Mouse (Mus musculus) midbrain, embryonic 16.5 days (tissue): ENCODE measurements around the gene Auts2. TPM values are rescaled to one million over a fixed set of nuclear protein-coding genes. Genes with fewer than 3 reads are reported as not detected.

Experiments
- ATAC-seq: fragments of 200-750 bp; cut with Nextera tagmentation; 2 replicates; pipeline ENCODE4 v1.8.0; 2017; ENCODE audit warnings: moderate TSS enrichment
- H3K27ac ChIP-seq: fragments of 300-500 bp; sonication (generic); 2 replicates; pipeline ENCODE4 v1.5.1; 2014; ENCODE audit warnings: mild to moderate bottlenecking, low read length, mixed read lengths
- H3K27me3 ChIP-seq: fragments of 300-500 bp; sonication (generic); 2 replicates; pipeline ENCODE4 v1.6.1; 2014; ENCODE audit warnings: low read depth, low read length, mixed read lengths; ENCODE audit not compliant: control insufficient read depth, insufficient read depth
- H3K36me3 ChIP-seq: fragments of 300-500 bp; sonication (generic); 2 replicates; pipeline ENCODE4 v1.6.1; 2014; ENCODE audit warnings: mild to moderate bottlenecking, low read length, moderate library complexity, mixed read lengths; ENCODE audit not compliant: control insufficient read depth, insufficient read depth
- H3K4me1 ChIP-seq: fragments of 300-500 bp; sonication (generic); 2 replicates; pipeline ENCODE4 v1.6.1; 2014; ENCODE audit warnings: mild to moderate bottlenecking, low read length, mixed read lengths; ENCODE audit not compliant: control insufficient read depth, insufficient read depth
- H3K4me2 ChIP-seq: fragments of 300-500 bp; sonication (generic); 2 replicates; pipeline ENCODE4 v1.6.1; 2014; ENCODE audit warnings: mild to moderate bottlenecking, low read length, mixed read lengths
- H3K4me3 ChIP-seq: fragments of 300-500 bp; sonication (generic); 2 replicates; pipeline ENCODE4 v1.5.1; 2014; ENCODE audit warnings: low read depth, mild to moderate bottlenecking, low read length, moderate library complexity, mixed read lengths
- H3K9ac ChIP-seq: fragments of 300-500 bp; sonication (generic); 2 replicates; pipeline ENCODE4 v1.6.1; 2014; ENCODE audit warnings: low read depth, low read length, mixed read lengths
- H3K9me3 ChIP-seq: fragments of 300-500 bp; sonication (generic); replicated peaks from 2 replicates; pipeline ENCODE4 v1.6.1; 2014; ENCODE audit warnings: mild to moderate bottlenecking, low read length, mixed read lengths; ENCODE audit not compliant: control insufficient read depth, poor library complexity, severe bottlenecking
- WGBS: fragments of 180-500 bp; shearing (Covaris S2); extraction: QIAGEN DNeasy Blood & Tissue Kit; methylation state at CpG from one replicate; pipeline ENCODE4 v1.1.7; 2014; 5-methylcytosine and 5-hydroxymethylcytosine counted together
- polyA plus RNA-seq: library from polyadenylated mRNA; unstranded; fragments of >200 nt; fragmentation: Nextera tagmentation; extraction: Ambion mirVana; gene quantifications from 2 replicates; pipeline ENCODE4 v1.2.1, GENCODE M21; 2015

Auts2 gene
- polyA plus RNA-seq, 1 experiment from 2014 or later, result 49.8 TPM

DNA sequence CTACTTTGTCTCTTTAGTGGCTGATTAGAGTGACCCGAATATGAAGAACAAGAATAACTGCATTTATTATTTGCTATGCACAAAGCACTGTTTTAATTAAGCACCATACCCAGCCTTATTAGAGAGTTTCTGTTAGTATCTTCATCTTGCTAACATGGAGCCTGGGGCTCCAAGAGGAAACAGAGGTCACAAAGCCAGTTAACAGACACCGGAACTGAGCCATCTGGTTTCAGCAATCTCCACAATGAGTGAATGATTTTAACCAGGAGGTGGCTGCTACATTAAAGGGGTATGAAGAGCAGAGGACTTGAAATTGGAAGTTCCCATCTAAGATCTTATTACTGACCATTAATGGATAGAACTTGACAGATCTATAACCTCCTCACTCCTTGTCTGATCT lies 209.4 kb downstream of the Auts2 start:
- peaks cover 36% of the 10 kb centered on the region for H3K4me1 ChIP-seq
- no peaks in the 10 kb centered on the region for H3K27me3 ChIP-seq
- no peak overlapping the region for H3K9ac ChIP-seq
- no peaks in the 10 kb centered on the region for H3K9me3 ChIP-seq
- no peak overlapping the region for H3K4me3 ChIP-seq
- no peak for ATAC-seq
- no peak overlapping the region for H3K4me2 ChIP-seq
- H3K36me3 ChIP-seq, result no peaks in the 10 kb centered on the region
- 50% methylated on average over 2 of the region's 2 CpGs for WGBS
- no peak overlapping the region for H3K27ac ChIP-seq

DNA sequence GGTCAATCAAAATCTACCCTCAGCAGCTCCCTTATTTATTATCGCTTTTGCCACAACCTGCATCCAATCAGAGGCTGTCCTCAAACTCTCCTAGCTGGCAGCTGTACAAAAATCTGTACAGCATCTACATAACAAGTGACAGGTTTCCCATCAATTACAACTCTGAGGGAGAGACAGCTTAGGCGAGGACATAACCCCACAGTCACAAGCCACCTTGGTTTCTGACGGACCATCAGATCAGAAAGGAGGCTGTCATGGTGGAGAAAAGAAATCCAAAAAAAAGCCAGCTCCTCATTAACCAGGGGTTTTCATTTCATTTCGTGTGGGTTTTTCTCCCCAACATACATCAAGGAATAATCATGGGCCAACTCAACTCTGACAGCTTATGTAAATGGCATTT lies 210.6 kb downstream of the Auts2 start:
- no peaks in the 10 kb centered on the region for H3K36me3 ChIP-seq
- WGBS, result 50% methylated on average over 4 of the region's 4 CpGs
- H3K4me2 ChIP-seq, result no peak overlapping the region
- H3K27me3 ChIP-seq, result no peaks in the 10 kb centered on the region
- H3K27ac ChIP-seq, result no peak overlapping the region; the same call in 1 of the 2 replicates
- H3K4me3 ChIP-seq, result no peak overlapping the region
- no peaks in the 10 kb centered on the region for H3K9me3 ChIP-seq
- 0 out of 2 replicates have a peak, but pooled peaks have one; percentile 21 for ATAC-seq
- no peak overlapping the region for H3K9ac ChIP-seq
- peaks cover 29% of the 10 kb centered on the region for H3K4me1 ChIP-seq

DNA sequence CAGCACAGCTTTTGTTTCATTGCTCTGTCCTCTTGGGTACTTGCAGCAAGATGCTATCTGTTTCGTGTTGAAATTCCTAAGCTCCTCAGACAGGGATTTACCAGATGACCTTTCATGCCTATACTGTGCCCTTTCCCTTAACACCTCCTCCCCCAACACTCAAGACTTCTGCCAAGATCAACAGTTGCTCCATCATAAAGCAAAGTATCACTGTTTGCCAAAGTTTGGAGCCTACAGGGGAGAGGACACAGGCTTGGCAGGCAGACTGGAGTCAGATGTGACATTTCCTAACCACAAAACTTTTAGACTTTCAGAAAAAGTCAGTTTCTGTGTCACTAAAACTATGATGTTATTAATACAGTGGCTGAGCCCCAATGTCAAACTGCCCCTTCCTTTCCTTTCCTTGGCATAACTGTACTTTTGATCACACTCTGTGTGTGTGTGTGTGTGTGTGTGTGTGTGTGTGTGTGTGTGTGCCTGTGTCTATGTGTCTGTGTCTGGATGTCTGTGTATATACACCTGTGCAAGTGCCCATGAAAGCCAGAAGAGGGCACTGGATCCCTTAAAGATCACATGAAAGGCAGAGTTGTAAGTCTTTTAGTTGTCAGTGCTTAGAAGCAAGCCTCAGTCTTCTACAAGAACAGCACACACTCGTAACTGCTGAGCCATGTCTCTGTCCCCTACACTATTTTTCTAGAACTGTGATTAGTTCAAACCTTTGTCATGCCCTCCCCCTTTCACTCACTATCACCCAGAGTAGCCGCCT lies 213.8 kb downstream of the Auts2 start:
- Histone ChIP-seq H3K4me1 (peaks cover 16% of the 10 kb centered on the region), H3K27me3 (no peaks in the 10 kb centered on the region), H3K36me3 (no peaks in the 10 kb centered on the region), H3K9me3 (no peaks in the 10 kb centered on the region), H3K4me3 (no peak overlapping the region), H3K27ac (no peak overlapping the region), H3K9ac (no peak overlapping the region), H3K4me2 (no peak overlapping the region)
- 48% methylated on average over 3 of the region's 3 CpGs for WGBS
- ATAC-seq, result no peak

DNA sequence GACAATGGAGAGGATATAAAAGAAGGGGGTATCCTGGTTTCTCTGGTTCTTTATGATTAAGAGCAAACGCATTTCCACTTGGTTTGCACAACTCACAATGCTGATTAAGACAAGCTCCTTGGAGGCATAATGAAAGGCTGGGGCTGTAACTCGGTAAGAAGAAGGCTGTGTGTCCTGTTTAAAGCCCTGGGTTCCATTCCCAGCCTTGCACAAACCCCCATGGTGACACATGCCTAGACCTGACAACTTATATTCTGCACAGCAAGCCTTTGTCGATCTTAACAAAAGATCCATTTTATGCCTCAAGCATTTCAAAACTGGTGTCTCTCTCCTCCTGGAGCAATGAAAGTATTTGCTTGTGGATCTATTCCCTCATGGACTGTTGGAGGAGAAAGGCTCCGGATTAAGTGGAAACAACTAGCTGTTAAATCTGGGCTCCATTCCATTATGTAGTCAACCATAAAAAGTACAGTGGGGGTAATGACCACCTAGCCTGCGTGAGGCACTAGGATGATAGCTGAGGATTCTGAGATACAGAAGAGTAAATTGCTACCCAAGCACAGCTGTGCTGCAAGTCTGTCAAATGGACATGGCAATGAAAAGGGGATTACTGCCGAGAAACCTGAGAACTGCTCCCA lies 218.8 kb downstream of the Auts2 start:
- Histone ChIP-seq H3K36me3 (no peaks in the 10 kb centered on the region), H3K9me3 (no peaks in the 10 kb centered on the region), H3K27me3 (no peaks in the 10 kb centered on the region), H3K4me3 (no peak overlapping the region), H3K27ac (no peak overlapping the region), H3K4me1 (peaks cover 10% of the 10 kb centered on the region), H3K9ac (no peak overlapping the region), H3K4me2 (no peak overlapping the region)
- WGBS, result 20% methylated on average over 6 of the region's 6 CpGs
- no peak for ATAC-seq

DNA sequence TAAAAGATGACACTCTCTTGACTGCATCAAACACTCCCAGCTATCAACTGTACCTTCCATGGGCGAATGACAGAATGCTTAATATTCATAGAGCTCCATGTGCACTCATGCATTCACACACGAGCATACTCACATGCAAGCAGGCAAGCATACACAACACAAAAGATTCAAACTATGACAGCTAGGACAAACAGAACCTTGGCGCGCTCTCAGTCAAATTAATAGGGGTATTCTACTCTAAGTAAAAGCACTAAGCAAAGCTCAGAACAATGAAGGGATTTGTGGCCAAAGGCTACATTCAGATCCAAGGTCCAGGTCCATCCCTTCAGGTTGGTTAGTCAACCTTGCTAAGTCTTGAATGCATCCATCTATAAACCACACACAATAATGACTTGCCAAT lies 219.5 kb downstream of the Auts2 start:
- no peak; the same call in 1 of the 2 replicates for ATAC-seq
- Histone ChIP-seq H3K4me3 (no peak overlapping the region), H3K4me1 (peaks cover 12% of the 10 kb centered on the region), H3K36me3 (no peaks in the 10 kb centered on the region), H3K4me2 (no peak overlapping the region), H3K9me3 (no peaks in the 10 kb centered on the region), H3K9ac (no peak overlapping the region), H3K27me3 (no peaks in the 10 kb centered on the region), H3K27ac (no peak overlapping the region)
- WGBS, result 24% methylated on average over 4 of the region's 4 CpGs

DNA sequence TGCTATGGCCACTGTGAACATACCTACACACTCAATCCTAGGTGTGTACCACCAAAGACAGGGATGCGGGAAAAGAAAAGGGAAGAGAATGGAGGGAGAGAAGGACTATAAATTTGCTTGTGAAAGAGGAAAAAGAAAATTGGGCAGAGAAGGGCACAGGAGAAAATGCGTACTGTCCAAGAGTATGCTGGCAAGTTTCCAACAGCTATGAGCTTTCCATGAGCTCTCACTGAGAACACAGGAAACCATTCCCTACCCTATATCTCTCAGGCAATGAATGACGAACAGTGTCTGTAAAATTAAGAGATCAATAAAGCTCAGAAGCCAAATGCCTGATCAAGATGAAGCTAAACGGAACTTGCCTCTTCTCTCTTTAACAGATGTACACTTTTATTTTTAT lies 220.2 kb downstream of the Auts2 start:
- Histone ChIP-seq H3K4me2 (no peak overlapping the region), H3K4me3 (no peak overlapping the region), H3K27me3 (no peaks in the 10 kb centered on the region), H3K27ac (0 out of 2 replicates have a peak overlapping the region, but pooled peaks have one; percentile 3), H3K9ac (no peak overlapping the region), H3K36me3 (no peaks in the 10 kb centered on the region), H3K4me1 (peaks cover 16% of the 10 kb centered on the region), H3K9me3 (no peaks in the 10 kb centered on the region)
- WGBS, result 62% methylated on average over 4 of the region's 4 CpGs
- ATAC-seq, result no peak

DNA sequence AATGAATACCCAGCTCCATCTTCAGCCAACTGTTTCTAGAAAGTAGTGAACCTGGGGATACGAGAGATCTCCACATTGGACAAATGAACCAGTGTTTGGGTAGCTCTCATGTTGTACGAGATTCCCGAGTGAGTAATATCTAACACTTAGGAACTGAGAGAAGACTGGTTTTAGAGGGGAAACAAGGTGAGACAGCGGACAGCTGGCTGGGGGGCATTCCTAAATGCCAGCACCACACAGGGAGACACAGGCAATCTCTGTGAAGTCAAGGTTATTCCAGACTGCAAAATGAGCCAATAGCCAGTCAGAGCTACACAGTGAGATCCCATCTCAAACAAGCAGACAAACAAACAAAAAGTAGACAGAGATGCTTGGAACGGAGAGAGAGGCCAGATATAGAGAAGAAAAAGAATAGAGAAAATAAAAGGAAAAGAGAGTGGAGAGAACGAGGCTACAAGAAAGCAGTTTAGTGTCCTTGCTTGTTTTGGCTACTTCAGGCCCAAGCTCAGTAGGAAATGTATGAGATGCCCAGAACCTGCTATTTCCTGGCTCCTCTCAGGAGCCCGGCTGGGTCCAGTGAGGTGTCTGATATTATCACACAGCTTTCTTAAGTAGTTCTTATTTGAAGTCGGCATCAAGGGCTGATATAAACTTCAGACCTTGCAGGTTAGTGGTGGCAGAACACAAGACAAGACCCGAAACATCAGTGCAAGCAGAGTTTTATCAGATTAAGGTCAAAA lies 224.9 kb downstream of the Auts2 start:
- Histone ChIP-seq H3K4me3 (no peak overlapping the region), H3K4me1 (peaks cover 14% of the 10 kb centered on the region), H3K9me3 (no peaks in the 10 kb centered on the region), H3K4me2 (no peak overlapping the region), H3K27me3 (no peaks in the 10 kb centered on the region), H3K36me3 (no peaks in the 10 kb centered on the region), H3K27ac (no peak overlapping the region), H3K9ac (no peak overlapping the region)
- 83% methylated on average over 9 of the region's 9 CpGs for WGBS
- no peak for ATAC-seq

DNA sequence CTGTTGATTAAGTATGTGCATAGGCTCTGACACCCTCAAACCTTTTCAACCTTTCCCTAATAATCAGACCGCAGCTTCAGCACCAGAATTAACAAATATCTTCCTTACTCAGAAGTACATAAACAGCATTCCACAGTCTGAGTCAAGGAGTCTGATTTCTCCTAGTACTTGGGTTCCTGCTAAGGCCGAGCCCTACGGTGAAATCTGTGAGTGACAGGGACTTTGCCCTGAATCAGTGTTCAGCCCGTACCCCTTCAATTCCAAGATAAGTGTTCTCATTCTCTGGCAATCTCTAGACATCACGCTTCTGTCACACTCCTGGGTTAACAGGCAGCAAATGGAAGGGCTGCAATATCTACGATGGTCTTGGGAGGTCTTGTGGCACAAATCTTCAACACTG lies 226.2 kb downstream of the Auts2 start:
- 53% methylated on average over 6 of the region's 6 CpGs for WGBS
- Histone ChIP-seq H3K4me1 (peaks cover 14% of the 10 kb centered on the region), H3K36me3 (no peaks in the 10 kb centered on the region), H3K4me3 (no peak overlapping the region), H3K27ac (no peak overlapping the region), H3K4me2 (no peak overlapping the region), H3K9me3 (no peaks in the 10 kb centered on the region), H3K27me3 (no peaks in the 10 kb centered on the region), H3K9ac (no peak overlapping the region)
- no peak for ATAC-seq

DNA sequence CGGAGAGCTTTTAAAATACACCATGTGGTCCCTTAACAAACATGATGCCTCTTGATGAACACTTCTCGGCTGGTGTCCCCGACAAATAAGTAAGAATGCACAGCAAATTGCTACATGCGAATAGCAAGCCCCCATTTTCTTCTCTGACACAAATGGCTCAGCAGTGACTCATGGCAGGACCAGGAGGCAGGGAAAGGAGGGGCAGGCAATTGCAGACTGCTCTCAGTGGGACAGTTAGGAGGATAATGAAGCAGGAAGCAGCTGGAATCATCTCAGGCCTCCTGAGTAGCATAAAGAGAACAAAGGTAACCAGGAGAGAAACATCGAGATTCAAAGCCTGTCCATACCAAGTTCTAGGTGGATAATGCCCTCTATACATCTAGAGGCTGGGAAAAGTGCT lies 228.8 kb downstream of the Auts2 start:
- H3K9ac ChIP-seq, result no peak overlapping the region
- H3K27me3 ChIP-seq, result no peaks in the 10 kb centered on the region
- H3K4me2 ChIP-seq, result no peak overlapping the region
- H3K4me3 ChIP-seq, result no peak overlapping the region
- H3K27ac ChIP-seq, result no peak overlapping the region
- H3K4me1 ChIP-seq, result peaks cover 14% of the 10 kb centered on the region
- H3K36me3 ChIP-seq, result no peaks in the 10 kb centered on the region
- no peaks in the 10 kb centered on the region for H3K9me3 ChIP-seq
- no peak for ATAC-seq
- 39% methylated on average over 5 of the region's 5 CpGs for WGBS
